Mouse (Mus musculus): Measurements from ENCODE around the gene Cdc14b.

DNA sequence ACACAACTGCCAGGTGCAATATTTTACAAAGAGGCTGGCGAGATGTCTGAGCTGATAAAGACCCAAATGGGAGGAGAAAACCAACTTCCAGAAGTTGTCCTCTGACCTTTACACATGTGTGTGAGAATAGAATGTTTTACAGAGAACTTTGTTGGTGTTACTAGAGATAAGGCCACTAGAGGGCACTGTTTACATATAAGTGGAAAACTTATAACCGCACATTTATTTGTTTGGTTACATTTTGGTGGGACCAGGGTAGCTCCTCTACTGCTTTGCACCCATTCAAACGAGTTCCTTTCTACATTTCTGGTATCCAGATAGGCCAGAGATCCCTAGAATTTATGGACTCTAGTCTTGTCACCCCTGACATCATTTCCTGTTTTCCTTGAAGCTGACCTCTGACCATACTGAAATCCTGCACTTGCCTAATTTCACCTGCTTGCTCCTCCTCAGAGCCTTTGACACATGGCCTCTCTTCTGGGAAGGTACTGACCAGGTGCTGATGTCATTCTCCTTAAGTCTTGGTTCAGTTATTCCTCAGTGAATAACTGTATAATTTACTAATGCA lies 40.5 kb upstream of the Cdc14b start:
- TF ChIP-seq FLI1 (IDR thresholded peaks at IDR 0.05; ENCODE audit: low read length) (no peak), GATA1 (IDR thresholded peaks at IDR 0.05; ENCODE audit: borderline replicate concordance, low read length) (no peak)
